Mouse (Mus musculus): ENCODE data around the gene Ccer1. TPM values are rescaled to one million over a fixed set of nuclear protein-coding genes. Genes with fewer than 3 reads are reported as not detected.

Ccer1 gene
- polyA plus RNA-seq, 1 experiment from 2014 or later: not detected

- H3K4me2 ChIP-seq (ENCODE audit: low read length): no peak overlapping the region
- H3K4me3 ChIP-seq (ENCODE audit: low read depth, low read length): no peak overlapping the region
- H3K36me3 ChIP-seq (ENCODE audit: control insufficient read depth, insufficient read depth, low read length): no peaks in the 10 kb centered on the region
- H3K4me1 ChIP-seq (ENCODE audit: control insufficient read depth, insufficient read depth, low read length): no peaks in the 10 kb centered on the region
- peak; percentile 68; the same call in 1 of the 2 replicates for ATAC-seq
- no peaks in the 10 kb centered on the region for H3K27me3 ChIP-seq (ENCODE audit: control insufficient read depth, insufficient read depth, low read depth, low read length)
- no peaks in the 10 kb centered on the region for H3K9me3 ChIP-seq (replicated peaks; ENCODE audit: control insufficient read depth, low read length, poor library complexity, severe bottlenecking)
- no peak overlapping the region for H3K9ac ChIP-seq (ENCODE audit: low read depth, low read length)
- WGBS: 75% methylated on average over 3 of the region's 3 CpGs
- no peak overlapping the region for H3K27ac ChIP-seq (ENCODE audit: low read length)
Observed at GRCm38 (mm10) chr10:97689425-97689824, 3.4 kb upstream of the Ccer1 start.

GRCm38 (mm10) chr10:97693398-97694135 lies 708 bp downstream of the Ccer1 start:
- no peaks in the 10 kb centered on the region for H3K4me1 ChIP-seq (ENCODE audit: control insufficient read depth, insufficient read depth, low read length)
- ATAC-seq: no peak
- no peak overlapping the region for H3K27ac ChIP-seq (ENCODE audit: low read length)
- no peak overlapping the region for H3K4me3 ChIP-seq (ENCODE audit: low read depth, low read length)
- 94% methylated on average over 37 of the region's 37 CpGs for WGBS
- no peaks in the 10 kb centered on the region for H3K36me3 ChIP-seq (ENCODE audit: control insufficient read depth, insufficient read depth, low read length)
- no peak overlapping the region for H3K4me2 ChIP-seq (ENCODE audit: low read length)
- H3K9me3 ChIP-seq (replicated peaks; ENCODE audit: control insufficient read depth, low read length, poor library complexity, severe bottlenecking): no peaks in the 10 kb centered on the region
- H3K9ac ChIP-seq (ENCODE audit: low read depth, low read length): no peak overlapping the region
- no peaks in the 10 kb centered on the region for H3K27me3 ChIP-seq (ENCODE audit: control insufficient read depth, insufficient read depth, low read depth, low read length)

- no peak for ATAC-seq
- H3K4me3 ChIP-seq (ENCODE audit: low read depth, low read length): no peak overlapping the region
- no peak overlapping the region for H3K9ac ChIP-seq (ENCODE audit: low read depth, low read length)
- no peak overlapping the region for H3K4me2 ChIP-seq (ENCODE audit: low read length)
- H3K9me3 ChIP-seq (replicated peaks; ENCODE audit: control insufficient read depth, low read length, poor library complexity, severe bottlenecking): no peaks in the 10 kb centered on the region
- no peaks in the 10 kb centered on the region for H3K27me3 ChIP-seq (ENCODE audit: control insufficient read depth, insufficient read depth, low read depth, low read length)
- H3K27ac ChIP-seq (ENCODE audit: low read length): no peak overlapping the region
- H3K4me1 ChIP-seq (ENCODE audit: control insufficient read depth, insufficient read depth, low read length): no peaks in the 10 kb centered on the region
- no peaks in the 10 kb centered on the region for H3K36me3 ChIP-seq (ENCODE audit: control insufficient read depth, insufficient read depth, low read length)
Observed at GRCm38 (mm10) chr10:97702321-97702720, 9.5 kb downstream of the Ccer1 start.

GRCm38 (mm10) chr10:97704562-97704961 lies 11.7 kb downstream of the Ccer1 start:
- no peak overlapping the region for H3K4me2 ChIP-seq (ENCODE audit: low read length)
- ATAC-seq: no peak
- no peaks in the 10 kb centered on the region for H3K27me3 ChIP-seq (ENCODE audit: control insufficient read depth, insufficient read depth, low read depth, low read length)
- H3K9ac ChIP-seq (ENCODE audit: low read depth, low read length): no peak overlapping the region
- H3K9me3 ChIP-seq (replicated peaks; ENCODE audit: control insufficient read depth, low read length, poor library complexity, severe bottlenecking): no peaks in the 10 kb centered on the region
- no peak overlapping the region for H3K27ac ChIP-seq (ENCODE audit: low read length)
- no peaks in the 10 kb centered on the region for H3K4me1 ChIP-seq (ENCODE audit: control insufficient read depth, insufficient read depth, low read length)
- H3K4me3 ChIP-seq (ENCODE audit: low read depth, low read length): no peak overlapping the region
- H3K36me3 ChIP-seq (ENCODE audit: control insufficient read depth, insufficient read depth, low read length): no peaks in the 10 kb centered on the region
- 46% methylated on average over 1 of the region's 1 CpGs for WGBS

GRCm38 (mm10) chr10:97712687-97713086 lies 19.8 kb downstream of the Ccer1 start:
- H3K27ac ChIP-seq (ENCODE audit: low read length): no peak overlapping the region
- peak; percentile 85 for ATAC-seq
- no peaks in the 10 kb centered on the region for H3K4me1 ChIP-seq (ENCODE audit: control insufficient read depth, insufficient read depth, low read length)
- no peak overlapping the region for H3K4me3 ChIP-seq (ENCODE audit: low read depth, low read length)
- 5% methylated on average over 5 of the region's 5 CpGs for WGBS
- H3K36me3 ChIP-seq (ENCODE audit: control insufficient read depth, insufficient read depth, low read length): no peaks in the 10 kb centered on the region
- no peak overlapping the region for H3K4me2 ChIP-seq (ENCODE audit: low read length)
- no peaks in the 10 kb centered on the region for H3K9me3 ChIP-seq (replicated peaks; ENCODE audit: control insufficient read depth, low read length, poor library complexity, severe bottlenecking)
- no peaks in the 10 kb centered on the region for H3K27me3 ChIP-seq (ENCODE audit: control insufficient read depth, insufficient read depth, low read depth, low read length)
- no peak overlapping the region for H3K9ac ChIP-seq (ENCODE audit: low read depth, low read length)

- H3K4me2 ChIP-seq (ENCODE audit: low read length): no peak overlapping the region
- no peaks in the 10 kb centered on the region for H3K4me1 ChIP-seq (ENCODE audit: control insufficient read depth, insufficient read depth, low read length)
- no peak overlapping the region for H3K4me3 ChIP-seq (ENCODE audit: low read depth, low read length)
- no peak for ATAC-seq
- no peak overlapping the region for H3K9ac ChIP-seq (ENCODE audit: low read depth, low read length)
- no peaks in the 10 kb centered on the region for H3K27me3 ChIP-seq (ENCODE audit: control insufficient read depth, insufficient read depth, low read depth, low read length)
- no peaks in the 10 kb centered on the region for H3K9me3 ChIP-seq (replicated peaks; ENCODE audit: control insufficient read depth, low read length, poor library complexity, severe bottlenecking)
- no peak overlapping the region for H3K27ac ChIP-seq (ENCODE audit: low read length)
- H3K36me3 ChIP-seq (ENCODE audit: control insufficient read depth, insufficient read depth, low read length): no peaks in the 10 kb centered on the region
- WGBS: 49% methylated on average over 4 of the region's 4 CpGs
Observed at GRCm38 (mm10) chr10:97714584-97714983, 21.7 kb downstream of the Ccer1 start.

GRCm38 (mm10) chr10:97715289-97715906 lies 22.5 kb downstream of the Ccer1 start:
- no peak for ATAC-seq
- 82% methylated on average over 3 of the region's 3 CpGs for WGBS
- H3K4me2 ChIP-seq (ENCODE audit: low read length): no peak overlapping the region

GRCm38 (mm10) chr10:97717233-97717632 lies 24.4 kb downstream of the Ccer1 start:
- Histone ChIP-seq H3K4me3 (ENCODE audit: low read depth, low read length) (no peak overlapping the region), H3K9ac (ENCODE audit: low read depth, low read length) (no peak overlapping the region), H3K9me3 (replicated peaks; ENCODE audit: control insufficient read depth, low read length, poor library complexity, severe bottlenecking) (no peaks in the 10 kb centered on the region), H3K27ac (ENCODE audit: low read length) (no peak overlapping the region), H3K36me3 (ENCODE audit: control insufficient read depth, insufficient read depth, low read length) (no peaks in the 10 kb centered on the region), H3K4me2 (ENCODE audit: low read length) (no peak overlapping the region), H3K4me1 (ENCODE audit: control insufficient read depth, insufficient read depth, low read length) (no peaks in the 10 kb centered on the region), H3K27me3 (ENCODE audit: control insufficient read depth, insufficient read depth, low read depth, low read length) (no peaks in the 10 kb centered on the region)
- ATAC-seq: no peak
- WGBS: 88% methylated on average over 1 of the region's 1 CpGs

More at GRCm38 (mm10) chr10:97715289-97715906, 22.5 kb downstream of the Ccer1 start:
- Histone ChIP-seq H3K27me3 (ENCODE audit: control insufficient read depth, insufficient read depth, low read depth, low read length) (no peaks in the 10 kb centered on the region), H3K36me3 (ENCODE audit: control insufficient read depth, insufficient read depth, low read length) (no peaks in the 10 kb centered on the region), H3K9ac (ENCODE audit: low read depth, low read length) (no peak overlapping the region), H3K27ac (ENCODE audit: low read length) (no peak overlapping the region), H3K4me3 (ENCODE audit: low read depth, low read length) (no peak overlapping the region), H3K9me3 (replicated peaks; ENCODE audit: control insufficient read depth, low read length, poor library complexity, severe bottlenecking) (no peaks in the 10 kb centered on the region), H3K4me1 (ENCODE audit: control insufficient read depth, insufficient read depth, low read length) (no peaks in the 10 kb centered on the region)

GRCm38 (mm10) chr10:97718021-97718420 lies 25.2 kb downstream of the Ccer1 start:
- H3K4me2 ChIP-seq (ENCODE audit: low read length): no peak overlapping the region
- WGBS: 79% methylated on average over 2 of the region's 2 CpGs
- no peaks in the 10 kb centered on the region for H3K36me3 ChIP-seq (ENCODE audit: control insufficient read depth, insufficient read depth, low read length)
- H3K9me3 ChIP-seq (replicated peaks; ENCODE audit: control insufficient read depth, low read length, poor library complexity, severe bottlenecking): no peaks in the 10 kb centered on the region
- ATAC-seq: no peak
- H3K4me3 ChIP-seq (ENCODE audit: low read depth, low read length): no peak overlapping the region
- H3K4me1 ChIP-seq (ENCODE audit: control insufficient read depth, insufficient read depth, low read length): no peaks in the 10 kb centered on the region
- no peak overlapping the region for H3K9ac ChIP-seq (ENCODE audit: low read depth, low read length)
- H3K27me3 ChIP-seq (ENCODE audit: control insufficient read depth, insufficient read depth, low read depth, low read length): no peaks in the 10 kb centered on the region
- no peak overlapping the region for H3K27ac ChIP-seq (ENCODE audit: low read length)

Measured in midbrain, embryonic 16.5 days (tissue).